Mouse (Mus musculus) kidney, adult 2 months (tissue): ENCODE results near the gene Map1b.

ENCODE experiments used
- CTCF ChIP-seq: fragments of 200-500 bp; conservative IDR thresholded peaks from 2 replicates; pipeline ENCODE4 v1.5.1; 2011; ENCODE audit warnings: low read depth, mild to moderate bottlenecking, control low read depth, low read length, moderate library complexity, mixed read lengths; ENCODE audit not compliant: insufficient read depth, insufficient read length
- POLR2A ChIP-seq: fragments of 200-500 bp; IDR thresholded peaks from one replicate; pipeline ENCODE4 v1.6.1; 2011; ENCODE audit warnings: low read depth, low read length, control low read depth

DNA sequence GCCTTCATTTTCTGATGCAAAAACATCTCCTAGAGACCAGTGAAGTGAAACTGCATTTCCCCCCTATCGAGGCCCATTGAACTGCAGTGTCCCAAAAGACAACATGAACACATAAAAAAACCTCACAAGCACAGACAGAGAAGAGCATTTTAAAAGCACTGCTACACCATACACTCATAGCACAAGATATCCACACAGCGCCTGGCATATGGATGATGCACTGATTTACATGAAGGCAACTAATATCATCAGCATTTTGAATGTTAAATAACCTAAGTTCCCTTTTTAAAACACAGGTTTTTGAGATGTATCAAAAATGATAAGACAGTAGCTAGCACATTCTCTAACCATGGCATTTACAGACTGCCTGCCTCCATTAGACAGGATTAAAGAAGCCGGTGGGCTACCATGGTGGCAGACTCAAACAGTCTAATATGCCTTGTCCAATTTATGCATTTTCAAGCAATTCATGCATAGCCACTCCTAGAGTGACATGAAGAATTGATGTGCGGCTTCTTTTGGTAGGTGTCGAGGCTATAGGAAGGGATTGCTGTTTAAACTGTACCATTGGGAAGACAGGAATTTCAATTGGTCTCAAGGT is 22.9 kb downstream of the Map1b start:
- TF ChIP-seq CTCF (no peak), POLR2A (no peak)
